Mouse (Mus musculus) embryo, embryonic 11.5 days (tissue): Measurements from ENCODE around the gene Dock8.
"Not testable (repeated sequence)": the region's sequence is repeated elsewhere in the genome, so short reads cannot be mapped to it uniquely, and the experiment has no call there.

ENCODE experiments used
- DNase-seq: peaks from one replicate; pipeline ENCODE4 v3.0.0-alpha.2; 2012; ENCODE audit warnings: low read depth, low spot score

Dock8 gene

DNA sequence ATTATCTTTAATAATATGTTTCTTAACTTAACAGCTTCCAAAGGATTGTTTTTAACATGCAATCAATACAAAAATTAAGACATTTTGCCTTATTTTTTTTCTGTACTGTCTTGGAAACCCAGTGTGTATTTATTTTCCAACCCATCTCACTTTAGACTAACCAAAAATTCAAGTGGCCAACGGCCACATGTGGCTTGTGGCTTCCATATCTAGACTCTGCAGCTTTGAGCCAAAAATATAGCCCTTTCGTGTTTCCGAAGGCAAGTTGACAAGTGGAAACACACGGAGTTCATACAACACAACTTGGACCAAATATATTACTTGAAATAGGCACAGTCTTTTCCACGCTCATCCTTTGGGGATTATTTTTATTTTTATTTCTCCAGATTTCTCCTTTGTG is 773 bp upstream of the Dock8 start:
- DNase-seq, result no peak

DNA sequence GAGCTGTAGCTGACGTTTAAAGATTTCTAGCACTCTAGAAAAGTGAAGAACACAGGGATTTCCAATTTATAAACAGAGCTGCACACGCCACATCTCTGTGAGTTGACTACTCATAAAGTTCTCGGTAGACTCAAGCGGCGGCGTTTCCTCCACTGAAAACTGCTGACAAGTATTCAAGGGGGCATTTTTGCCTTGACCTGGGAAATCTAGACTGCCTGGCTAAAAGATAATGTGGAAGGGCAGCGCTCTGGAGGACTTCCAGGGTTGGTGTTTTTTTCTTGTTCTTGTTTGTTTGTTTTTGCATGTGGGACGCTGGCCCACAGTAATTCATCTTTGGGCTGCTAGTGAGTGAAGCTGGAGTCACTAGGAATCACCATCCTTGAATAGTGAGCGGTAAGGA is 819 bp downstream of the Dock8 start:
- no peak for DNase-seq

DNA sequence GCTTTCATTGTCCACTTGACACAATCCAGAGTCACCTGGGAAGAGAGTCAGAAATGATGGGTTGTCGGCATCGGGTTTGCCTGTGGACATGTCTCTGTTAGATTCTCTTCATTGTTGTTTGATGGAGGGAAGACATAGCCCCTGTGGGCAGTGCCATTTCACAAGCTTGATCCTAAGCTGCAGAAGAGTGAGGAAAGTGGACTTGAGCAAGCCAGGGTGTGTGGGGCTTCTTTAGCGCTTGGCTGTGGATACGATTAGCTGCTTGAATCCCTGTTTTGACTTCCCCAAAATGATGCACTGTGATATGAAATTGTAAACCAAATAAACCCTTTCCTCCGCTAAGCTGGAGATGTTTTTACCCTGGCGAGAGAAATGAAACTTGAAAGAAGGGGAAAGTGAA is 2.7 kb downstream of the Dock8 start:
- DNase-seq, result no peak

DNA sequence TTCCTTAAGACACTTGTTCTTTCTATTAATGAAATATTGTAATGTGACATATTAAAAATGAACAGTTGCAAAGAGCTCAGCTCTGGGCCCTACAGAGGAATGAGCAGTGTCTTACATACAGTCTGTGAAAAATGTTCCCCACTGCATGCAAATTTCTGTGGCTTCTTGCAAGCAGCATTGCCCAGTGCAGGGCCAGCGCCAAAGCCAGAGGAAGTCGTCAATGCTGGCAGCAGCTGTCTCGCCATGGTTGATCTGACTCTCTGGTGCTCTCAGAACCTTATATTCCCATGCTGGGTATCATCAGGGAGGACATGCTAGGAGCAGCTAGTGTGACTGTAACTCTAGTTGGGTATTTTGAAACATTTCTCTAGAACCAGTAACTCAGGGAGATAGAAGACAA is 3.5 kb downstream of the Dock8 start:
- no peak for DNase-seq

DNA sequence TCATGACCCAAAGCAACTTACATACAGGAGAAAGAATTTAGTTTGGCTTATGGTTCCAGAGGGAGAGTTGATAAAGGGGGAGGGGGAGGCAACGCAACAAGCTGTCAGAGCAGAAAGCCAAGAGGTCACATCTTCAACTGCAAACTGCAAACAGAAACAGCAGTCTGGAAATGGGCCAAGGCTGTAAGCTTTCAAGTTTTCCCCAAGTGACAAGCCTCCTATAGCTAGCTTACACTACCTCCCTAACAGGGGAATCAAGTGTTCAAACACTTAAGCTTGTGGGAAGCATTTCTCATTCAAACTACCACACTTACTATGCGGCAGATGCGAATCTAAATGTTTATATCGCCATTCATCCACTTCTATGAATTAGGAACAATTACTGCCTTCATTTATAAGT is 4.5 kb downstream of the Dock8 start:
- DNase-seq, result no peak

DNA sequence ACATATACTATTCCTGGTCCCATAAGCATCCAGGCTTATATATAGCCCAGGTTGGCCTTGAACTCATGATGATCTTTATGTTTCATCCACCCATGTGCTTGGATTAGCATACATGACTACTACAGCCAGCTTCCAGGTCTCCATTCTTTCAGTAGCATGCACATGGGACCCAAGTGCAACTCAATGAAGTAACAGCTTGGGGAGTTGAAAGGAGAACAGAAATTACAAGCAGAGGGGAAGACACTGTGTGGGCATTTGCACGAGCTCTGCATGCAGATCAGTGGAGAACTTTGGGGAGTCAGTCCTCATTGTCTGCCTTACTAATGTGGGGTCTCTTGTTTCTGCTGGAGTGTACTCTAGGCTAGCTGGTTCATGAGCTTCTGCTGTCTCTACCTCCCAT is 7.4 kb downstream of the Dock8 start:
- no peak for DNase-seq

DNA sequence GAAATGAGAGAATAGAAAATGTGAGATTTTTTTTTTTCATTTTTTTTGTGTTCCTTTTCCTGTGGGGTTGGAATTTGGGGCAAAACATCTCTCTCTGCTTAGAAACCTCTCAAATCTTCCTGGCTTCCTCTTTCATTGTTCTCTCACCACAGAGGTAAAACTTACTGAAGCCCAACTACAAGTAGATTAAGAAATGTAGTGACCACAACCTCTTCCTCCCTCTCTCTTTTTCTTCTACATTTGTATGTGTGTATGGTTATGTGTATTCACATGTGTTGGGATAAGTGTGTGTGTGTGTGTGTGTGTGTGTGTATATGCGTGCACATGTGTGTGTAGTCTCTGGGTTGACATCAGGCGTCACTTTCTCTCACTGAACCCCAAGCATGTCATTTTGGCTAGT is 9.2 kb downstream of the Dock8 start:
- no peak for DNase-seq

DNA sequence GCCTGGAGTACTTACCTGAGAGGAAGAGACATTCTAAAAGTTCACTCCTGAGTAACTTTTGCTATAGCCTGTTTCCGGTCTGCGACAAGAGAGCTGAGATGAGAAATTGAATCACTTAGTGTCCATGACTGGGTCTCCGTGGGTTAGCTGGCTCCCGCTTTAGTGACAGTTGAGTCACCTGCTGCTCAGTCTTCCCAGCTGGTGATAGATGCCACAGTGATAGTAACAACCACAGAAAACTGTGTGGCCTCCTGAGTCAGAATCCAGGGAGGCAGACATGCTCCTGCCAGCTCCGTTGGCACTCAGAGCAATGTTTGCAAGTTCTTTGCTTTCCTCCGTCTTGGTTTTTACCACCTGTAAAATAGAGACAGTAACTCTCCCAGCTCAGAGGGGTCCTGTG is 23.4 kb downstream of the Dock8 start:
- DNase-seq, result no peak

DNA sequence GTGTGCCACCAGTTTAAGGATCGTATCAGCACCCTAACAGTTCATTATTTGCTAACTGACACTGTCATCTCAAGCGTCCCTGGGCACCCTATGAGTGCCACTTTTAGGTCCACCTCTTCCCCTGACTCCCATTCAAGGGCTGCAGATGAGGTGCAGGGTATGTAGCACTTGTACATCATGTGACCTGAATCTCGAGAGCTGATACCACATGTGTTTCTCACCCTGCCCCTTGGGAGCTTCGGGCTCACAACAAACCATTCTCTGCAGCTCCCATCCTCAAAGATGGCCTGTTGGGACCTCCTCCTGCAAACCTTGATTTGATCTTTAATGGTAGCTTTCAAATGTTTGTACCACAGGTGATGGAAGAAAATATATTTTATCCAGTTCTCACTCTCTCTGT is 32.4 kb downstream of the Dock8 start:
- no peak for DNase-seq

DNA sequence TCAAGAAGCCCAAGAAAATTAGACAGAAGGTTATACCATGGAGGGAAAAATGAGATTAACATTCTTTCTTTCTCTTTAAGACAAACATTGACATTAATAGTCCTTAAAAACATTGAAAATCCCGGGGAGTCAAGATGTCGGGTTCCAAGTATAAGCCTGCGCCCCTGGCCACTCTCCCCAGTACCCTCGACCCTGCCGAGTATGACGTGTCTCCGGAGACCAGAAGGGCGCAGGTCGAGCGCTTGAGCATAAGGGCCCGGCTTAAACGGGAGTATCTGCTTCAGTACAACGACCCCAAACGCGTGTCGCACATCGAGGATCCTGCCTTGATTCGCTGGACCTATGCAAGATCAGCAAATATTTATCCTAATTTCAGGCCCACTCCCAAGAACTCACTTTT is 33.7 kb downstream of the Dock8 start:
- DNase-seq, result not testable (repeated sequence)

DNA sequence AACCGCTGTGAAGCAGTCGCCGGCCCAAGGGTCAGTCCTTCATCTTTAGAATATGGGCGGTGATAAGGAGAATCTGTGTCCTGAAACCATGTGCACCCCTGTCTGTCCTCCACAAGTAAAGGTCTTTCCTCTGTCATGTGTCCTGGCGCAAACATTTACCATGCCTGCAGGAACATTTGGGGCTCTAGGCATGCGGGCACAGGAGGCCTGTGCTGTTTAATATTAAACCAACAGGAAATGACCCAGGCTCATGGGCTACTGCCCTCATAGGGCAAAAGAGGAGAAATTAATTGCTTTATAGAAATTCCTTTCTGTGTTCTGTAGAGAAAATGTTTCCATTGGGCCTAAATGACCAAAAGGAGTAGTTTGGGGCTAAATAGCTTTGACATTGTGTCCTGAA is 36.5 kb downstream of the Dock8 start:
- DNase-seq, result no peak

DNA sequence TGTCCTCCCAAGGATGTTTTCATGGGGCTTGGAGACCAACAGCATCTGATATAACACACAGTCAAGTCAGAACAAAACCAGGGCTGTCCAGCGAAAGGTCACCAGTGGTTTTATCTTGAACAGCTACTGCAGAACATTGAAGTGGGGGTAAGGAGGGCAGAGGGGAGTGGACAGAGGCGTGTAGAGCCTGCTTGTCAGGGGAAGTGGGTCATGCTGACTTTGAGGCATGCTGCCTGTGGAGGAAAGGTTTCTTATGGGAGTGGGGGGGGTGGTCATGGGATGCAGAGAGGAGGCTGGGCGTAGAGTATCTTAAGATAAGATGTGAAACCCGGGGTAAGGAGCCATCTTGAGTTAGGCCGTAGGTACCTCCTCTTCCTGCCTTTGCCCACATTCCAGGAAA is 37.5 kb downstream of the Dock8 start:
- DNase-seq, result no peak

DNA sequence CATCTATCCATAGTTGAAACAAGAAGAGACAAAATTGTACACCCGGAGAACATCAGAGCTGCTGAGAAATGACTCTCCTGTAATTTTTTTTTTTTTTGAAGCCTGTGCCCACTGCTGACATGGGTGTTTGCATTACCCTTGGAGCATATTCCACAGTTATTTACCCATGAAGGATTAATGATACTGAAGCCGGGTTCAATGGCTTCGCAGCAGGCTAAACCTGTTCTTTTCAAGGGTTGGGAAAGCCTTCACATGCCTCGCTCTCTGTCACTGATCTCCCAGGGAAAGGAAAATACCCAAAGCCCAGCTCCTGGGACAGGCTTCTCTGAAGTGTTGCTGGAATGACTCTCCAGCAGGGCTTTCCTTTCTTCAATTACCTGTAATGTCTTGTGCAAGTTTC is 37.9 kb downstream of the Dock8 start:
- DNase-seq, result no peak

DNA sequence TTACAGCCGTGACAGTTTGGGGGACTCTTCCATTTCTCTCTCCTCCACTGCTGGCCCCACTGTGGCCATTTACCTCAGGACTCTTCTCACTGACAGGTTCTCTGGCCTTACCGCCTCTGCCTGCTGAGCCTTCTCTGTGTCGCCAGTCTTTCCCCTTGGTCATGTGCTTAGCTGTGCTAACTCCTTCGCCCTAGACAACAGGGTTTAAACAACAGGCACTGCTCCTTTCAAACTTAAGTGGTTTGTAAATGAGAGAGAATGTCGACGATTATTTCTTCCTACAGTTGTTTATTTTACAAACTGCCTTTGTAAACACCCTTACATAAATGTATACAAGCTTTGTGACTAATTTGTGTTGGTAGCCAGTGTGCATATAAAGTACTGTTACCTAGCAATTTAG is 39.0 kb downstream of the Dock8 start:
- DNase-seq, result no peak

DNA sequence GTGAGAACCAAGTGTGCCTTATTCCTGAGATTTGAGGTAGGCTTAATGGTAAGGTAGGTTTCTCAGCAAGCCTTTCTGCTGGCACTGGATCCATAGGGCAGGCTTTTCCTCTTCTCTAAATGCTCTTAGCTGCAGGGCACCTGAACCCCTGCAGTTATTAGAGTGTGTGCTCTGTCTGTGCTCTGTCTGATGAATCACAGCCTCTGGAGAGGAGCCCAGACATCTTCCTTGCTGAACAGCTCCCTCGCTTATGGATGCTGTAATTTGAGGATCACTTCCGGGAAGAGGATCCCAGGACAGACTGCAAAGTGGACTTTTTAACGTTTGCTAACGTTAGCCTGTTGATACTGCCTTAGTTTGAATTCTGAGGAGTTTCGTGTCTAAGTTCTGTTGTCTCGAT is 41.9 kb downstream of the Dock8 start:
- no peak for DNase-seq

DNA sequence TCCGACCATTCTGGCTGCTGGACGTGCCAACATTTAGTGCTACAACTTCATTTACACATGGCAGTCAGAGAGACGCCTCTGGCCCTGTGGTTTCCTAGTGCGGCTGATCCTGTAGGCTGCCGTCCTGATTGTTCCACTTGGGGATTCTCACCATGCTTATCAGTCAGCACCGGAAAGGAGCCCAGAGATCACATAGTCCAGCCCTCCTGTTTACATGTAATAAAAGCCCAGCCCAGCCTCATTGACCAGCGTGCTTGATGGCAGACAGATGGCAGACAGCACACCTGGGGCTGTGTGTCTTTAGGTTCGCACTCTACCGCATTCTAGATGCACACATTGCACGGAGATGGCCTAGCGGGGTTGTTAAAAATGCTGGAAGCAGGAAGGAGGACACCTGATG is 43.6 kb downstream of the Dock8 start:
- DNase-seq, result no peak

DNA sequence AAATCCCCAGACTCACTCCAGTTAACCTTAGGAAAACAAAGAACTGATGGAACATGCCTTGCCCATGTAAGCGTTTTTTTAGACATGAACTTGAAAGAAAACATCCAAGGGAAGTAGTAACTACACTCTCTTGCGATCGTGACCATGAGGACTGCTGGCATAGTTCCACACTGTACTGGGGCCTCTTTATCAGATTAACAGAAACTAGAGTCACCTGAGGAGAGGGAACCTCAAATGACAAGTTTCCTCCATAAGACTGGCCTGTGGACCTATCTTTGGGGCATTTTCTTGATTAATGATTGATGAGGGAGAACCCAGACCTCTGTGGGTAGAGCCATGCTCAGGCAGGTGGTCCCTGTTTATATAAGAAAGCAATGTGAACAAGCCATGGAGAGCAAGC is 44.7 kb downstream of the Dock8 start:
- no peak for DNase-seq

DNA sequence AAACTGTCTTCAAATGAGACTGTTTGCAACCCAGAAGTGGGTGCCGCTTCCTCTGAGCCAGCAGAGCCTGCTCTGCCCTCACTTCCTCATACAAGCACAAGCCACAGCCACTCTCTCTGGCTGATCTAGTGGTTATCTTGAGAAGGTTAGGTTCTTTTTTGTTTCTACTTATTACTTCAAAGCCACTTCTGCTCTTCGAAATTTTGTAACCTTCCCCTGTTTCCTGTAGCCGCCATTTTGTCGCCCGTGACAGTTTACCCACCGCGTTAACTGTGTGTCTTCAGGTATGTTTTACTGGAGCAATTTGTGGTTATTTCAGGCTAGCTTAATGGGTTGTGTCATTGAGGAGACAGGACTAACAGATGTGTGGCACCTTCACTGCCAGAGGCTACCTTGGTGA is 53.0 kb downstream of the Dock8 start:
- no peak for DNase-seq

DNA sequence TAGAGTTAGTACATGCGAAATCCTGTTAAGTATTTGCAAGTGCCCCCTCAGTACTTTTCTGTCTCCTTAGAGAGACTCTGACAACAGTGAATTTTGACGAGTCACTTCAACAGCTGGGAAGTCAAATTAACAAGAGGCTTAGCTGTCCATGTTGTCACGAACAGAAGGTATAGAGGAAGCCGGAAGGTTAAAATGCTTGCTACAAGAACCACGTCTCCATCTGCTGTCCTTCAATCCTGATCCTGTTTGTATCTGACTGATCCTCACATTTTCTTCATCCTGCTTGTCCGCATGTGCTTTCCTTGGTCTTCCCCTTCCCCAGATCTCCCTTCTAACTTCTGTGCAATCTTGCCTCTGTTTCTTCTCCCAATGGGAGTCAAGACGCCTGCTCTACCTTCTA is 53.8 kb downstream of the Dock8 start:
- no peak for DNase-seq

DNA sequence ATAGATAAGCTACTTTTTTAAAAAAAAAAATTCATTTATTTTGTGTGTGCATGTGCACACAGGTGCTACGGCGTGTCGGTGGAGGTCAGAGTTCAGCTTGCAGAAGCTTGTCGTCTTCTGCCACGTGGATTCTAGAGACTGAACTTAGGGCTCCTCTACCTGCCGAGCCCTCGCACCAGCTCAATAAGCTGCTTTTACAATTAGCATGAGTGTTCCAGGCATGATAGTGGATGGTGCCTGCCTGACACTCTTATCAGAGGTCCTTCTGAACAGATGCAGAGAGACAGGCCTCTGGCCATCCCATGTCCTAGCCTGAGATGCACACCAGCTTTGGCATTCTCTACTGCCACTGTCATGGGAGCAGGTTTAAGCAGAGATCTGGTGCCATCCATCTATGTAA is 55.7 kb downstream of the Dock8 start:
- no peak for DNase-seq

DNA sequence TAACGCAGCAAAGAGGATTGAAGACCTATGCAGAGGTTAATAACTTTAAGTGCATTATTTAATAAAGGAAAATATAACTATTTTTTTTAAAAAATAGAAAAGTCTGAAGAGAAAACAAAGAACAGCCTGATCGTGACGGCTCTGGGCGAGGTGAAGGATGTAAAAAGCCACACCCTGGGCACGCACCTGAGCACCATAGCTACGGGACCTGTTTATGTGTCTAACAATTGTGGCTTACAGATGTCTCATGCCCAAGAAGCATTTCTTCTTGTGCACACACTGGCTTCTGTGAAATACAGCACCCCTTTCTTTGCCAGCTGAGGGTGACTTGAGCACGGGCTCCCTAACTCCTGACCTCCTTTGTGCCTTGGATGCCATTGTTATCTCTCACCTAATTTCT is 56.2 kb downstream of the Dock8 start:
- no peak for DNase-seq

DNA sequence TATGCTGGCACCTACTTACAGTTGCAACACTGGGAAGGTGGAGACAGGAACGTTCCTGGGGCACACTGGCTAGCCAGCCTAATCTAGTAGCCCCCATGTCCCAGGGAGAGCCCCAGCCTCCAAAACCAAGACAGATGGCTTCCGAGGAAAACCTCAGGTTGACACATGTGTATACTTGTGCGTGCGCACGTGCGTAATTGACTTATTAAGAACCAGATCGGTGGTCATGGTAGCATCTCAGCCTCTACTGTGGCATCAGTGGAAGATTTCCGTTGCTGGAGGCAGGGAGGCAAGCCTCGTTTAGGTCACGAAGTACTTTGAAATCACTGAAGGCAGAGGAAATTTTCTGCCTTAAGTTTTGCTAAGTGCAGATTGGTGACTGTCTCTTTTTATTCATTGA is 56.9 kb downstream of the Dock8 start:
- DNase-seq, result no peak

DNA sequence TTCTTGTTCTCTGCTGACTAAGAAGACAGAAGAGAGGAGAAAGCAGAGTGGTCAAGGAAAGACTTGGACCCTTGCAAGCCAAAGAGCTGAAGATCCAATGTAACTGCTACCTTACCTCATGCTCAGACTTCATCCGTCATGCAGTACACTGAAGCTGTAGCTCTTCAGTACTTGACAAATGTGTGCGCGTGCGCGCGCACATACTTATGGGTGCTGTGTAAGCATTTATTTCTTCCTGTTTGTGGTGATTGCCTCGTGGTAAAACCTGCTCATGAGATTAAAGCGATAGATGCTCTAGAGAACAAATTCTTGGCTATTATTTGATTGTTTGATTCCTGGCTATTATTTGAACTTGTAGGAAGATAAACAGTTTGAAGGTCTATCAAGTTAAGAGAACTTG is 58.5 kb downstream of the Dock8 start:
- no peak for DNase-seq

DNA sequence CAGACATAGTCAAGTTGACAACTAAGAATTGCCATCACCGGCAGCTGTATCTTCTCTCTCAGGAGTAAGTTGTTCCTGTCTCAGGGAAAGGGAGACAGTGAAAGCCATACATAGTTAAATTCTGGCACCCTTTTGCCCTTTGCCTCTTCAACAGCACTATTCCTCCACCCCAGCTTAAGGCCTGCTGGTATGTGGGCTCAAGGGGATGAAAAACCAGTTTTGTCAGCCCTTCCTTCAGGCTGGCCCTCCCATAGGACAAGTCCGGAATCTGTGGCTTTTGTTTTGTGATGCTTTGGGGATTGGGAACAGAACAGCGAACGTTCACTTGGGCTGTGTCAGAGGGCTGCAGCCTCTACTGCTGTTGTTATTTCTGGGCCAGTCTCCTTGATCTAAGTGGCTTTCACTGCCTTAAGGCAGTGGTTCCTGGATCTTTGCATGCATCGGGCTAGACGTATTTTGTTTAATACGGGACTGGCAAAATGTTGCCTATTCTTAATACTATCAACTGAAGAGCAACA is 60.6 kb downstream of the Dock8 start:
- no peak for DNase-seq

DNA sequence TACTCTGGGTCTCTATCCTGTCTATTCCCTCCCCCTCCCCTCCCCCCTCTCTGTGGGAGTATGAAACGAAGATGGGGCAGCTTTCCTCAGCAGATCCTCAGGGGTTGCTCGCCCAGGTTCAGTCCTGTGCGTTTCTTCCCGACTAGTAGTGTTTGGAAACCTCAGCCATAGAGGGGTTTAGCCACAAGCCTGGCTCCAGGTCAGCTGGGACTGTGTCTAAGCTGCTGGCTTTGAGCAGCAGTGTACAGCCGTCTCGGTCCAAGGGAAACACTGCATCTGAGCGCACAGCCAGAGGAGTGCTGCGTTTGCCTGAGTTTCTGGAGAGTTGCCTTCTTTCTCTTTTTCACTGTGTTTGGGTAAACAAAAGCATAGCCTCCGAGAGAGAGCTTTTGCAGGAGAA is 61.0 kb downstream of the Dock8 start:
- DNase-seq, result no peak
